Mouse (Mus musculus) CH12.LX (cell line): ENCODE measurements at regions not wholly inside any gene's neighbourhood (a gene's known extent, or its start where the extent isn't known, plus 50 kb on each side); places are given as distances from the start of the nearest gene placed in this dataset.

ENCODE experiments used
- CTCF ChIP-seq, 2 experiments: IDR thresholded peaks in 1 of 2; conservative IDR thresholded peaks in 1 of 2; 2 replicates each; pipeline ENCODE4 v1.5.1; 2011 to 2012; ENCODE audit warnings: low read depth in 2 of 2, low read length in 2 of 2, improper control_type of control experiment in 1 of 2, inconsistent platforms in 1 of 2, mild to moderate bottlenecking in 1 of 2, moderate library complexity in 1 of 2
- EP300 ChIP-seq: IDR thresholded peaks from 2 replicates; pipeline ENCODE4 v1.6.1; 2011; ENCODE audit warnings: low read length, improper control_type of control experiment
- MAX ChIP-seq: IDR thresholded peaks from 2 replicates; pipeline ENCODE4 v1.6.1; 2011; ENCODE audit warnings: low read length, improper control_type of control experiment
- MEF2A ChIP-seq: IDR thresholded peaks from 2 replicates; pipeline ENCODE4 v1.6.1; 2014; ENCODE audit warnings: low read depth, mild to moderate bottlenecking, inconsistent platforms, low read length, improper control_type of control experiment, borderline replicate concordance
- NELFE ChIP-seq: IDR thresholded peaks from 2 replicates; pipeline ENCODE4 v1.6.1; 2011; ENCODE audit warnings: low read depth, low read length, improper control_type of control experiment
- NRF1 ChIP-seq: IDR thresholded peaks from 2 replicates; pipeline ENCODE4 v1.6.1; 2014; ENCODE audit warnings: low read depth, mild to moderate bottlenecking, inconsistent platforms, low read length, improper control_type of control experiment, moderate library complexity
- POLR2A ChIP-seq: IDR thresholded peaks from 2 replicates; pipeline ENCODE4 v1.6.1; 2011; ENCODE audit warnings: low read depth, mild to moderate bottlenecking, improper control_type of control experiment, low read length
- SIN3A ChIP-seq: IDR thresholded peaks from 2 replicates; pipeline ENCODE4 v1.6.1; 2012; ENCODE audit warnings: low read length, improper control_type of control experiment, inconsistent platforms
- USF1 ChIP-seq: IDR thresholded peaks from 2 replicates; pipeline ENCODE4 v1.6.1; 2014; ENCODE audit warnings: low read depth, mild to moderate bottlenecking, inconsistent platforms, low read length, improper control_type of control experiment
- ZC3H11A ChIP-seq: IDR thresholded peaks from 2 replicates; pipeline ENCODE4 v1.6.1; 2012; ENCODE audit warnings: low read depth, mild to moderate bottlenecking, inconsistent platforms, low read length, improper control_type of control experiment

- TF ChIP-seq NELFE (no peak), POLR2A (no peak), MEF2A (no peak), SIN3A (no peak), CTCF (conservative IDR thresholded peaks at IDR 0.05 in 1 of 2, IDR thresholded peaks at IDR 0.05 in 1 of 2; ENCODE audit: low read depth in 2 of 2, low read length in 2 of 2) (no peak), USF1 (no peak), EP300 (no peak), ZC3H11A (no peak), MAX (no peak), NRF1 (no peak)
Measured at GRCm38 (mm10) chr7:111157287-111157686, 74.5 kb upstream of the Eif4g2 start.
